Mouse (Mus musculus): ENCODE results near the gene Gm12845. TPM values are rescaled to one million over a fixed set of nuclear protein-coding genes. Genes with fewer than 3 reads are reported as not detected.
"Not testable (repeated sequence)": the region's sequence is repeated elsewhere in the genome, so short reads cannot be mapped to it uniquely, and the experiment has no call there.

The Gm12845 gene
- not detected in 2 replicates for total RNA-seq (2021)
- long read RNA-seq: 0 reads

DNA sequence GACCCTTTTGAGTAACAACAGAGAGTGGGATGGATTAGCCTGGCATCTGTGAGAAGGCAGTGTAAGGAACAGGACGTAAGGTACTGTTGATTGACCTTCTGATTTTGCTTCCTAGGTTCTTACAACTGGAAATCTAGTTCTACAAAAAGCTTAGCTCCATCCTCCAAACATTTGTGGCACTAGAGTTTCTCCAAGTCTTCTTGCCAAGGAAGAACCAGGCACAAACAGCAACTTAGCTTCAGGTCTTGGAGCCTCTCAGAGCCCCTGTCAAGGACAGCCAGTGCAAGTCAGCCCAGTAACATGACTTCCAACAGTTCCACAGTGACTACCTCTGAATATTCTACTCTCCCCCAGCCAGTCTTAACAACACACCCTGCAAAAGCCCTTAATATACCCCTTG is at the start of gene Gm12845:
TSS of gene Gm12845 (plus strand) at position 301 of the 400 bp plus-strand sequence.
- no peak for DNase-seq

DNA sequence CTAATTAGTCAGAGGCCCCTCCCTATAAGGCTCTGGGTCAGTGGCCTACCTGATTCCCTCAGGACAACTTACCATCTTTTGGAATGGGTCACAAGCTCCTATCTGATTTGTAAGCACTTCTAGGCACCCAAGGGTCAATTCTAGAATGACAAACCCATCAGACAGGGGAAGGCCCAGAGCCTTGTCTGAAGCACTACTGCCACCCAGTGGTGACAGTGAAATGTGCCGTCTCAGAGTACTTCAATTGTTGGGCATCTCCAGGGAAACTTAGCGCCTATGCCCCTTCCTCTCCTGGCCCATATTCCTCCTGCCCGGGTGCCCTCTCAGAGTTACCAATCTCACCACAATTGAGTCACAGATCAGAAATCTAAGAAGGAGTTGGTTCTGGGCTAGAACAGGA is 47.3 kb upstream of the Gm12845 start:
- DNase-seq: peak; percentile 75

- no peak for DNase-seq
Observed at GRCm38 (mm10) chr4:117680963-117681362, 43.2 kb upstream of the Gm12845 start.

GRCm38 (mm10) chr4:117681931-117682461 is 42.2 kb upstream of the Gm12845 start, which contains the start of gene Dmap1:
Gene Dmap1, minus strand, starts transcription at chr4:117682273.
- peak; percentile 75 for DNase-seq

DNA sequence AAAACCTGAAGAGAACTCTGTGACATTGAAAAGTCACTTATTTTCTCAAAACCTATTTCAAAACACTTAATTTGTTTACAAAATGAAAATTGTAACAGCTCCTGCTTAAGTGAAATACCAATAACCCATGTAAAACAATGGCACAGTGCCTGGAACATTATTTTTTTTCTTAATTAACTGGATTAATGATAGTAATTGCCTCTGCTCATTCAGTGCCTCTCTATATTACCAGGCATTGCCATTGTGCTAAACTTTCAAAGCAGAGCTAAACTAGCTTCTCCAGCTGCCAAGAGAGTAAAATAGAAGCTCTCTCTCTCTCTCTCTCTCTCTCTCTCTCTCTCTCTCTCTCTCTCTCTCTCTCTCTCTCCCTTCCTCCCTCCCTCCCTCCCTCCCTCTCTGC is 41.7 kb upstream of the Gm12845 start:
- DNase-seq: no peak

- DNase-seq: no peak
Observed at GRCm38 (mm10) chr4:117683048-117683768, 41.0 kb upstream of the Gm12845 start.

DNA sequence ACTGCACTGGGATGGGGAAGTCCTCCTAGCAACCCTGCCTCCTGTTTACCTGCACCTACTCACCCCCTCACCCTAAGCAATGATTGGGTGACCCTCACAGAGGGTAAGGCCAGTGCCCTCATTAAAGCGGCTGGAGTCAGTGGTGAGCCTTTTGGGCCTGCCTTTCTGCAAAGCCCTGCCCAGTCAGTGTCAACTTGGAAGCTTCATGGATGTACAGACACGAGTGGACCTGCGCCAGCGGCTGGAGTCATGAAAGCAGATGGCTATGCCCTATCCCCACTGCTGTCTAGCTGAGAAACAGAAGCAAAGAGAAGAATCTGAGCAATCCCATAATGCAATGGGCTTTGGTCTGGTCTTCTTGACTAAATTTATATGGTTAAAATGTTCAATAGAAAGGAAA is 37.9 kb upstream of the Gm12845 start:
- DNase-seq: no peak

DNA sequence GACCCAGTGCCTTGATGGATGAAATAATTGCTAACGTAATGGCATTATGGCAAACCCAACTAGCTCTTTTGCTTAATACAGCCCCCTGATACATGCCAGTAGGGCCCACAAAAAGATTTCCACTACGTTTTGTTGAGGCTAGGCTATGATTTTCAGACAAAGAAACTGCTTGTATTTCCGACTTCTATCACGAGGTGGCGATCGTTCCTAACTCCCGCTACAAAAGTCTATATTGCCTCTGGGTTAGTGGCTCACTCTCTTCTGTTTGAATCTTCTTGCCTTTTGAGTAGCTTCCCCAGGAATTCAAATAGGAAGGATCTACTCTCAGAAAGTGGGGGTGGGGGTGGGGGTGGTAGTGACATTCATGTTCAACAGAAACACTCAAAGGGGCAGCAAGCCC is 18.9 kb upstream of the Gm12845 start:
- peak; percentile 19 for DNase-seq

DNA sequence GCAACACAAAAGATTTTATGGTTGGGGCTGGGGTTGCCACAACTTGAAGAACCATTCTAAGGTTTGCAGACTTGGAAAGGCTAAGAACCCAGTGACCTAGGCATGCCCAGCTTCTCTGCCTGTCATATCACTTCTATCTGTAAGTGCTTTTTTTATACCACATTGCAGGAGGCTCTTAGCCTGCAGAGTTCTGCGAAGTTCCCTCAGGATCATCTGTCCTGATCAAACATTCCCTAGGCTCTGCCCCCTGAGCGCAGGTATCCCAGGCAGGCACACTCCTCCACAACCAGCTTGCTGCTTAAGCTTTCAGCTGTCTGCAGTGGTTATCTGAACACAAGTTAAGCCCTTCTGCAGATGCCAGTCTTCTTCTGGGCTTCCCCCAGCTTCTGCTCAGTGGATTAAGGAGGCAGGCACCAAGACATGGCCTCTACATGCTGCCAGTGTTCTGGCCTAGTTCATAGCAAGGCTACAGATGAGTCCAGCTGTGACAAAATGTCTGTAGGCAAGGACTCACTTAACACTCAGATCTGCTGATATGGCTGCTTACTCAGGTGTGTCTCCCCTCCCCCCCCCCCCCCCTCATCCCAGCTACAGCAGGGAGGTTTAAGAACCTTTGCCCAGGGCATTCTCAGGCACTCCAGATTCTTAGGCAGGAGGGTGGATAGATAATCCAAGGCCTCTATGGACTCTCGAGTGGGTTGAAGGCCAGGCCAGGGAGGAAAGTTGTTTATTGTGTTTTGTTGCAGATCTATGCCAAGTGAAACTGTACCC is 15.2 kb upstream of the Gm12845 start:
- DNase-seq: no peak

DNA sequence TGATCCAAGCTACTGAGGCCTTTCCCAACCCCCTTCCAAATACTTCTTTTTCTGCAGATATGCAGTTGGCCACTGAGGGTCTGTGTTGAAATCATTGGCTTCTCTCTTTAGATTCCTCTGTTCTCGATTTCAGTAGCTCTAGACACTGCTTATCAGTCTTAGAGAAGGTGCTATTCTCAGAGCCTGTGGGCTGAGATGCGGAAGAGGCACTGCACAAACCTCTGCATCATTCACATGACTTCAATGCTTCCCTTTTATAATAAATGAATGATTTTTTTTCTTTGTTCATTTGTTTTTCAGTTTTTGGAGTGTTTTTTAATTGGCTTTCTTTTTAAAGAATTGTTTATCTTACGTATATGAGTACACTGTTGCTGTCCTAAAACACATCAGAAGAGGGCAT is 11.9 kb upstream of the Gm12845 start:
- no peak for DNase-seq

GRCm38 (mm10) chr4:117713303-117714098 is 10.7 kb upstream of the Gm12845 start:
- DNase-seq: no peak

- DNase-seq: no peak
Observed at GRCm38 (mm10) chr4:117731926-117732325, 7.7 kb downstream of the Gm12845 start.

- peak; percentile 13 for DNase-seq
Observed at GRCm38 (mm10) chr4:117737559-117737958, 13.3 kb downstream of the Gm12845 start.

DNA sequence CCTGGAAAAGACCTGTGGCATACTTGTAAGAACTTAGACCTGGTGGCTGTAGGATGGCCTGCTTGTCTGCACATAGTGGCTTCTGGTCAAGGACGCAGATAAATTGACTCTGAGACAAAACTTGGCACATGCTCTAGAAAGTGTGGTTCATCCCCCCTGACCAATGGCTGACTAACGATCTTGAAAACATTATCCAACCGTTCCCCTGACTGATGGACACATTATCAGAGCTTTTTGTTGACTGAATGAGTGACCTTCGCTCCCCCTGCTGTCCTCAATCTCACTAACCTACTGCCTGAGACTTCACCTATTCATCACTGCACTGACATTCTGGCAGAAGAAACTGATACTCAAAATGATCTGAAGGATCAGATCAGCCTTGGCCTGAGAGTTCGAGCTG is 28.3 kb downstream of the Gm12845 start:
- DNase-seq: not testable (repeated sequence)

GRCm38 (mm10) chr4:117760151-117760550 is 35.9 kb downstream of the Gm12845 start:
- DNase-seq: no peak

DNA sequence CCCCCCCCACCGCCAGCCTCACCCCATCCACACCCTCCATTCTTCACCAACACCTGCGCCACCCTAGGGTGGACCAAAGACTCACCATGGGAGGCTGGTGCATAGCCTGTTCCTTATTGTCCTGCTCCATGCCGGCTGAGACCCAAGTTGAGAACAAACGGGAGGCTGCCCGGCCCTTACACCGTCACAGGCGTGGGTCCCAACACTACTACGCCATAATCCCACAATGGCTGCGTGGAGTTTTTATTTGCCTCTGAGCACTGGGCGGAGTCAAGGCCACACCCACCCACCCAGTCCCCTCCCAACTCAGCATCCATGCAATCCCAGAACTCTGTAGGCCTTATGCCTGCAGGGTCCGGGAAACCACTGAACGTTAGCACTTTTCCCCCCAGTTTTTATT is 41.2 kb downstream of the Gm12845 start, which contains the start of gene Klf17:
TSS of gene Klf17 (minus strand) at position 233 of the 400 bp plus-strand sequence.
- DNase-seq: no peak

GRCm38 (mm10) chr4:117770935-117771334 is 46.7 kb downstream of the Gm12845 start:
- DNase-seq: peak; percentile 41

- no peak for DNase-seq
Observed at GRCm38 (mm10) chr4:117772960-117773359, 48.7 kb downstream of the Gm12845 start.

Measured in adrenal gland, postnatal 25 days (tissue).